Mouse (Mus musculus) liver, embryonic 14 days (tissue): Measurements from ENCODE around the gene Lmf2. TPM values are rescaled to one million over a fixed set of nuclear protein-coding genes. Genes with fewer than 3 reads are reported as not detected.

ENCODE experiments used
- polyA plus RNA-seq: library from polyadenylated mRNA; depleted of rRNA; stranded (reverse); fragments of >200 nt; gene quantifications from 2 replicates; pipeline ENCODE4 v1.2.3, GENCODE M21; 2012; rRNA removed

Gene Lmf2
- polyA plus RNA-seq: 11.6 and 12.4 TPM in 2 replicates

GRCm38 (mm10) chr15:89355241-89356187 is at the start of gene Lmf2, which contains the start of gene Ncaph2:
TSS of gene Lmf2 (minus strand) at chr15:89355659.
TSS of gene Ncaph2 (plus strand) at chr15:89355719.

GRCm38 (mm10) chr15:89384617-89385016 is 29.2 kb upstream of the Lmf2 start, which contains the start of gene Klhdc7b:
TSS of gene Klhdc7b (plus strand) at chr15:89384917.

GRCm38 (mm10) chr15:89378831-89379401 is 23.5 kb upstream of the Lmf2 start, which contains the start of gene Odf3b:
TSS of gene Odf3b (minus strand) at chr15:89379282.

GRCm38 (mm10) chr15:89376957-89377356 is 21.5 kb upstream of the Lmf2 start, which contains the start of gene Tymp:
TSS of gene Tymp (minus strand) at chr15:89377039.

GRCm38 (mm10) chr15:89373762-89374248 is 18.3 kb upstream of the Lmf2 start, which contains the start of gene Sco2:
TSS of gene Sco2 (minus strand) at chr15:89373846.

GRCm38 (mm10) chr15:89334271-89334670 is 21.2 kb downstream of the Lmf2 start, which contains the start of gene Miox:
TSS of gene Miox (plus strand) at chr15:89334398.

GRCm38 (mm10) chr15:89322670-89323522 is 32.6 kb downstream of the Lmf2 start, which contains the start of gene Adm2:
TSS of gene Adm2 (plus strand) at chr15:89322720.

GRCm38 (mm10) chr15:89315190-89315731 is 40.2 kb downstream of the Lmf2 start, which contains the start of gene Sbf1:
TSS of gene Sbf1 (minus strand) at chr15:89315311.

Other genes with a start within 250 kb of the Lmf2 start
- 8.1 and 12.8 TPM in 2 replicates for gene Tubgcp6, start 232.5 kb downstream of the Lmf2 start, polyA plus RNA-seq
- 8.0 and 8.1 TPM in 2 replicates for gene Hdac10, start 227.0 kb downstream of the Lmf2 start, polyA plus RNA-seq
- gene Mapk12, start 215.0 kb downstream of the Lmf2 start, polyA plus RNA-seq: 2.0 and 2.1 TPM in 2 replicates
- gene Mapk11, start 206.0 kb downstream of the Lmf2 start, polyA plus RNA-seq: 0.76 and 0.80 TPM in 2 replicates
- 23.7 and 25.5 TPM in 2 replicates for gene Plxnb2, start 174.9 kb downstream of the Lmf2 start, polyA plus RNA-seq
- gene Dennd6b, start 159.2 kb downstream of the Lmf2 start, polyA plus RNA-seq: 3.8 and 4.2 TPM in 2 replicates
- 14.0 and 15.3 TPM in 2 replicates for gene Ppp6r2, start 144.1 kb downstream of the Lmf2 start, polyA plus RNA-seq
- 27.9 and 28.3 TPM in 2 replicates for gene Sbf1, start 40.3 kb downstream of the Lmf2 start, polyA plus RNA-seq
- 1.8 and 2.0 TPM in 2 replicates for gene Adm2, start 32.9 kb downstream of the Lmf2 start, polyA plus RNA-seq
- 7.3 and 11.5 TPM in 2 replicates for gene Miox, start 21.3 kb downstream of the Lmf2 start, polyA plus RNA-seq
- 65.4 and 75.6 TPM in 2 replicates for gene Ncaph2, start 60 bp upstream of the Lmf2 start, polyA plus RNA-seq
- gene Sco2, start 18.2 kb upstream of the Lmf2 start, polyA plus RNA-seq: 9.4 and 11.0 TPM in 2 replicates
- 0.68 and 0.70 TPM in 2 replicates for gene Tymp, start 21.4 kb upstream of the Lmf2 start, polyA plus RNA-seq
- gene Odf3b, start 23.6 kb upstream of the Lmf2 start, polyA plus RNA-seq: 0.75 and 0.85 TPM in 2 replicates
- not detected in 2 replicates for gene Klhdc7b, start 29.3 kb upstream of the Lmf2 start, polyA plus RNA-seq
- gene Syce3, start 54.8 kb upstream of the Lmf2 start, polyA plus RNA-seq: not detected in 2 replicates
- gene Cpt1b, start 70.2 kb upstream of the Lmf2 start, polyA plus RNA-seq: 1.6 and 2.0 TPM in 2 replicates
- gene C730034F03Rik, start 73.9 kb upstream of the Lmf2 start, polyA plus RNA-seq: 0.89 and 0.97 TPM in 2 replicates
- gene Gm44502, start 74.0 kb upstream of the Lmf2 start, polyA plus RNA-seq: 0.23 and 0.29 TPM in 2 replicates
- 17.1 and 19.3 TPM in 2 replicates for gene Chkb, start 74.2 kb upstream of the Lmf2 start, polyA plus RNA-seq
- gene Mapk8ip2, start 98.3 kb upstream of the Lmf2 start, polyA plus RNA-seq: 0.01 and 0.03 TPM in 2 replicates
- 3.1 and 3.4 TPM in 2 replicates for gene Arsa, start 121.8 kb upstream of the Lmf2 start, polyA plus RNA-seq
- 1.8 and 2.0 TPM in 2 replicates for gene Shank3, start 144.0 kb upstream of the Lmf2 start, polyA plus RNA-seq
- gene Acr, start 212.7 kb upstream of the Lmf2 start, polyA plus RNA-seq: 0.05 and 0.09 TPM in 2 replicates
- gene Rabl2, start 236.3 kb upstream of the Lmf2 start, polyA plus RNA-seq: 5.7 and 6.2 TPM in 2 replicates